Mouse (Mus musculus): ENCODE data around the gene Lin28a.
"Not testable (repeated sequence)": the region's sequence is repeated elsewhere in the genome, so short reads cannot be mapped to it uniquely, and the experiment has no call there.

Lin28a gene

DNA sequence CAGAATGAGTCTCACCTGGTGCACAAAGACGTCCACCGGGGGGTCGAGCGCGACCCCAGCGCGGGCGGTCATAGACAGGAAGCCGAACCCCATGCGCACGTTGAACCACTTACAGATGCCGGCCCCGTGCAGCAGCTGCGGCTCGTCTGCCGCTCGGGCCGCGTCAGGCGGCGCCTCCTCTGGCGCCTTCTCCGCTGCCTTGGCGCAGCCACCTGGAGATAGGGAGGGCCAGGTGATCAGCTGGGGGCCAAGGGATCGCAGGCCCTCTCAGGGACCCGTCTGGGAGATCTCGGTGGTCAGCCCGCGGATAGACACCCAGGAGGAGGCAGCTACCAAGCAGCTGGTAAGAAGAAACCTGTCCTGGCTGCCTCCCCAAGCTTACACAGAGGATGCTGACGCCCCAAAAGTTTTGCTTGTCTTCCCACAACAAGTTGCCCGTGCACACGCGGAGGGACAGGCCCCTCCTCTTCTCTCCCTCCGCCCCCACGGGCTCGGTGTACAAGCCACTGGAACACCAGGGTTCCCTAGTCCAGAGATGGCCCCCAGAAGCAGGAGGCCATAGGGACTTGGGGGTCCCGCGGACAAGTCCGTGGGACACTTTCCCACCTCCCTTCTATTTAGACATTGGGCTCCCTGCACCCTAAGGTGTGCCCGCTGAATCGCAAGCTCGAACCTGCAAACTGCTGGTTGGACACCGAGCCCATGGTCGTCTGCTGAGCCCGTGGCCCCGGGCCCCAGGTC lies 433 bp downstream of the Lin28a start:
- no peak for DNase-seq

DNA sequence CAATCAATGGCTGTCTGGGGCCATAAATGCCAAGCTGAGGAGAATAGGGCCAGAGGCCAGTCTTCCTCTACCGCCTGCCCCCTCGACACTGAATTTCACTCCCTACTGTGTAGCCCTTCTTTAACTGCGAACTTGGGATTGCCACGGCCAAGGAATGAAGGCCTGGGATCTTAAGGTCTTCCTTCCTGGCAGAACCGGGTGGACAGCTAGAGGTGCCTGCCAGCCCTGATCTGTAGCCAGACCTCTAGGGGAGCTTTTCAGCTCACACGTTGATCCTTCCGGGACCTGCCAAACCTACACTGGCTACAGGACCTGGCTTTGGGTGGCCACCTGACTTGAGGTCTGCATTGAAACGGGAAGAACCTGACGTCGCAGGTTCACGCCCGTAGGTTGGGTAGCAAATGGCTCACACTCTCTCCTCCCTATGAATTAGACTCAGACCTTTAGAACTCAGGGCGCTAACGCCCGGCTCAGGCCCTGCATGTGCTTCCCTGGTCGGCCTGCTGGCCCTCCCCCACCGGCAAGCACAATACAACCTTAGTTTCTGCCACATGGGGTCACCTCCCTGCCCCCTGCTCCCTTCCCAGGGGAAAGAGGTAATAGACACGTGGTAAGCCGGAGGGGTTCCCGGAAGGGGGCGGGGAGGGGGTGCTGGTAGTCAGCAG lies 1.3 kb downstream of the Lin28a start:
- no peak for DNase-seq

DNA sequence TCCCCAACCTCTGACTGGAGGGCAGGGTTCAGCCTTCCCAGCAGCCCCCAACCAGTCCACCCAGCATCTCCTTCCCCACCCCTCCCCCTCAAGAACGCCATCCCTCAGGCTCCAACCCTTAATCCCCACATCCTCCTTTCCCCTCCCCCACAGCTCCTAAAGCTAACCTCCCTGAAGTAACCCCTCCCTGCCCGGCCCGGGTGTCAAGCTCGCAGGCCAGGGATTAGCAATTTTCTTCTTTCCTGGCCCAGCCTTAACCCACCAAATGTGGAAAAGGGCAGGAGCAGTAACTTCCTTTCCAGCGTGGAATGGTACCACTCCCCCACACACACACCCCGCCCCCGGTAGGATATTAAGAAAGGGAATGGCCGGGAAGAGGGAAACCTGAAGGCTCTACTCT lies 1.9 kb downstream of the Lin28a start:
- no peak for DNase-seq

DNA sequence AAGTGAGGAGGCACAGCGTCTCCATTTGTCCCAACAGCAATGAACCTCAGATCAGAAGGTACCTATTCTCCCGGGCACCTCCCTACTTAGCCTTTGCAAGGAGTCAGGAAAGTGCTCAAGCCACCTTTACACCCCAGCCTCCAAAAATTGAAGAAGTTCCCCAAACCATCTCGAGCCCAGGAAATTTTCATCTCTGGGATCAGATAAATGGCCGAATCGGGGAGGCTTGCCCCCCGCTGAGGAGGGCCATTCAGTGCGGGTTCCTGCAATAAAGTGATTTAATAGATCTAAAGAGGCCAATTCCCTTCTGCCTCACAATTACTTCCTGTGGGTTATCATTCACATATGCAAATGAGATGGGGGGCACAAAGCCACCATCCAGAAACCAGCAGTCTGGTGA lies 2.4 kb downstream of the Lin28a start:
- no peak for DNase-seq

DNA sequence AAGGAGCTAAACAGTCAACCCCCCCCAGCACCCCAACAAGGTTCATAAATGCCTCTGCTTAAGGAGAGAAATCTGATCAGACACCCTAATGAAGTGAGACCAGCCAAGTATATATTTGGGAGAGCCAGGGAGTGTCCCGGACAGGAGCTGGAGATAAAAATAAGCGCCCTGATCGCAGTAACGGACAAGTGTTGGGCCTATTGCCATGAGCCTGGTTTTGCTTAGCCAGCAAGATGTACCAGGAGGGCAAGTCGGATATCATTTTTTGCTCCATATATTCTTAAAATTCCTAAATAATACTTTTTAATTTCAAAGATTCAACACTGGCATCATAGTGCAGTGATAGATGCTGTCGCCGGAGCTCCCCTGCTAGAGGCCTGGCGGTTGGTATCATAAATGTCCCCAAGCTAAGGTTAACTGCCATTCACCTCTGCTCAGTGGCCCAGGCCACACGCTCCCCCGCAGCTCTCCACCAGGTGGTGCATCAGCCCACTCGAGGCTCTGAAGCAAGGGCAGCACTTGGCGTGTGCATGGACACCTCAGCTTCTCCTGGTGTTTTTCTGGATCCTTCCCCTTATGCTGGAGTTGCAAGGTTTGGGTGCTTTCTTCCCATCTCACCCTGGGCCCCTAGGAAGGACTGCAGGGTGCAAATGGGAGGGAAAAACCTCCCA lies 5.6 kb downstream of the Lin28a start:
- DNase-seq = peak; percentile 9

DNA sequence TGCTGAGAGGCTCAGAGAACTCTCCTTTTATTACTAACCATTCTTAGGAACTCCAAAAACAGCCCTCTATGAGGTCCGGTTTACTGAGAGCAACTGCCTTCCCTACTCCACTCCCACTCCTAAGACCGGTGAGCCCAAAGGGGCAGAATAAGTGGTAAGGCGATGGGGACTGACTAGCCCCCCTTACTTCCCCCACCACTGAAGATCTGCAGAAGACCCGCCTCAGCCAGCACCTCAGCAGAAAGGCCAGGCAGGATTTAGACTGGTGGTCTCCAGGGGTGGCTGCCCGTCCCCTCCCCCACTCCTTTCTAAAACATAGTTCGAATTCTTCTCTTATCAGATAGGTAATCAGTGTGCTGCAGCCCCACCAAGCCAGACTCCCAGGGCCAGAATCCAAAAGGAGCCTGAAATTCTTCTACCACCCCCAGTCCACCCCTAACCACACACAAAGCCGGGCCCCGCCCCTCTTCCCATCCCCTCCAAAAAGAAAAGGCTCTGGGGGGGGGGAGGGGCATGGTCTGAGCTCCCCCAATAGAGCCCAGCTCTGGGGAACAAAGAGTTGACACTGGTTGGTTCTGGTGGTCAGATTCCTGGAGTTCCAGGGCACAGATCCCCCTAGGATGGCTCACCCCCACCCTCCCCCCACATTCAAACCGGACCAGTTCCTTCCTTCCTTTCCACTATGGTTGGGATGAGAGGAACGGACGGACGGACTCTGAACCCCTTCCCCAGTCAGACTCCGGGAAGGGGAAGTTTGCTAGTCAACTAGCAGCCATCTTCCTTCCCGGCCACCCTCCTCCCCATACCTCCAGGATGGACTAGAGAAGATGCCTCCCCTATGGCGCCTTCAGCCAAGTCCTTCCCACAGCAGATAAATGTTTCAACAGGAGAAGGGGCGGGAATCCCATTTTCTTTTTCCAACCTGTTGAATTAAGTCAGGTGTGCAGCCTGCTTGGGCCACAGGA lies 6.9 kb downstream of the Lin28a start:
- no peak for DNase-seq

DNA sequence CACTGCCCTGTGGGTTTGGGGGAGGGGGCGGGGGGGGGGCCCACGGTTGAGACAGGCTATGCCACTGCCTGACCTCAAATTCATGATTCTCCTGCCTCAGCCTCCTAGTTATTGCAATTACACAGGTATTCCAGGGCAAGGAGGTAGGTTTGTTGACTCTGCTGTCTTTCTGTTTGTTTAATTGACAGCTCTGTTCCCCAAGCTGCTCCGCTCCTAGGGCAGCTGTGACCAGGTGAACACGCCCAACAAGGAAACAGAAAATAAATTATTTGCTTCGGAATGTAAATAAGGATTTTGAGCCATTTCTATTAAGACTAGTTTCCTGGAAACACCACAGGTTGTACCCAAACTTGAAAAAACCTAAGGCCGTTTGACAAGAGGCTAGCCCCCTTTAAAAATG lies 8.9 kb downstream of the Lin28a start:
- DNase-seq = no peak

DNA sequence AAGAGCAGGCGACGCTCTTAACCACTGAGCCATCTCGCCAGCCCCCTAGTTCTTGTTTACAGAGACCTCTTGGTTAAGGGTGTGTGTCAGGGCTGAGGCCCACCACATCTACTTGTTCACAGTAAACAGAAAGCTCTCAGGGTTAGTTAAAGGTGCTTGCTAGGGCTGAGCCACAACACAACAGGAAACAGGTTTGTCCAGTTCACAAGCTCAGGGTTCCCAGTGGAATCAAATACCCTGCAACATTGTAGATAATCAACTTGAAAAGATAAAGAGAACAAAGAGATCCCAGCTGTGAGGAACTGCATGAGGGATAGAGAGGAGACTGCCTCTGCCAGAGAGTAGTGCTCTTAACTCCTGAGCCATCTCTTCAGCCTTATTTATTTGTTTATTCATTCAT lies 11.8 kb downstream of the Lin28a start:
- DNase-seq = no peak

DNA sequence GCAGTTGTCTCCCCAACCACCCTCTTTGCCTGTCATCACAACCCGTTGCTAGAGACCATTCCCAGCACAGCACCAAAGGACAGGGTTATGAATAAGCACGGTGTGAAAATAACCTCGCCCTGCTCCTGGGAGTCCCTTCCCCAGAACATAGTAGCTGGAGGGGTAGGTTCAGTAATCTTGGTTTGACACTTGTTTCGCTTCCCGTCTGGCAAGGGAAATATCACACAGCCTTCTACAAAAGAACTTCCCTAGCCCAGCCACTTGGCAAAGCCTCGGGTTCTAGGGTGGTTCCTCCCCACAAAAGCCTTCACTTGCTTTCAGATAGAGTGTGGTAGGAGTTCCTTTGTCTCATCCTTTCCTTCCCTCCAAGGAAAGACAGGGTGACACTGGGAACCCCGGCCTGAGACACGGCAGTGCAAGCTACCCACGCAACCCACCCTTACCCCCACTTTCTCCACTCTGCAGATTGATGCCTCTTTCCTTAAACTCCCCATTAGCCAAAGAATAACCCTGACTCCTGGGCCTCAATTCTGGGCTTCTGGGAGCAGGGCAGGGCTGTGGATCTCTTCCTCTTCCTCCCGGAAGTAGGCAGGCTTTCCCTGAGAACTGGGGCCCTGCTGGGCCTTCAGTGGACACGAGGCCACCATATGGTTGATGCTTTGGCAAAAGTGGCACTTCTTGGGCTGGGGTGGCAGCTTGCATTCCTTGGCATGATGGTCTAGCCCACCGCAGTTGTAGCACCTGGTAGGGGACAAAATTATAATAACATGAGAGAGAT lies 12.9 kb downstream of the Lin28a start:
- DNase-seq = no peak

DNA sequence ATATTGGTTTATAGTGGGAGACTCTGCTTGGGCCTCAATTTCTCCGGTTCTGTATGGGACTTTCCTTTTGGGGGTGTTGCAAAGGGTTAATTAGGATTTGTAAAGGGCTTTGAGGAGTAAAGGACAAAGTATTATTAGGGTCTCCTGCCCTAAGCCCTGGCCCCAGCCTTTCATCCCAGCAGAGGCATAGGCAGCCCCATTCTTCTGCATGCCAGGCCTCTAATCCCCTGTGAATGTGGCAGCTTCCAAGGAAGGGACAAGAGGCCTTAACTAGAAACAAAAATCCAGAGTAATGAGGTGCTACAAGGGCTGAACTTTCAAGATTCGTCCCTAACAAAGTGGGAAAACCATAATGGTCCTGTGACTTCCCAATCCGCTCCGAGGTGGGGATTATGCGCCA lies 15.7 kb downstream of the Lin28a start:
- no peak for DNase-seq

DNA sequence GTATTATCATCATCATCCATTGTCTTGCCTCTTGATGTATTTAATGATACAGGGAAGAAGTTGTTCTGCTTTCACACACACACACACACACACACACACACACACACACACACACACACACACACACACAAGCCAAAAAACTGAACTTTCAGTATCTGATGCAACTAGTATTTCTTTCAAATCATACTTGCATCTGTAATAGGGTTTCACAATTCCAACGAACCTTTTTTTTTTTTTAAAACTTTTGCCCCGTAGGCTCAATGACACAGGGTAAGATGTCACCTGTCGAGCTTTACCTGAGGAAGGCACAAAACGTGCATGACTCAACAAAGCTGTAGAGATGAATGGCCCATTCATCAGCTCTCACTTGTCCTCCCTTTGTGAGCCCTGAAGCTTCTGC lies 16.4 kb downstream of the Lin28a start:
- DNase-seq = no peak

DNA sequence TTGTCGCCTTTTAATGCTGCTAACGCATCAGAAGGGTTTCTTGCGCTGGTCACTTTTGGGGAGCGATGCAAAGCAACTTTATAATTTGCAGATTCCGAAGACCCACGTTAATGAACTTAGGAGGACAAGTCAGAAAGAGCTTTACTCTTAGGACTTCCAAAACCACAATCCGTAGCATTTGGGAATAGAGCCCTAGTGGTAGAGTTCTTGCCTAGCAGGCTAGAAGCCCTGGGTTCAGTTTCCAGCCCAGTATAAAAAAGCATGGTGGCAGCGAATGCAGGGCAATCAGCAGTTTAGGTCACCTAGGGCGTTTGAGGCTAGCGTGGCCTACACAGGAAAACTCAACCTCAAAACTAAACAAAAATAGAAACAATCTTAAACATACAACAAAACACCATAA lies 16.9 kb downstream of the Lin28a start:
- no peak for DNase-seq

DNA sequence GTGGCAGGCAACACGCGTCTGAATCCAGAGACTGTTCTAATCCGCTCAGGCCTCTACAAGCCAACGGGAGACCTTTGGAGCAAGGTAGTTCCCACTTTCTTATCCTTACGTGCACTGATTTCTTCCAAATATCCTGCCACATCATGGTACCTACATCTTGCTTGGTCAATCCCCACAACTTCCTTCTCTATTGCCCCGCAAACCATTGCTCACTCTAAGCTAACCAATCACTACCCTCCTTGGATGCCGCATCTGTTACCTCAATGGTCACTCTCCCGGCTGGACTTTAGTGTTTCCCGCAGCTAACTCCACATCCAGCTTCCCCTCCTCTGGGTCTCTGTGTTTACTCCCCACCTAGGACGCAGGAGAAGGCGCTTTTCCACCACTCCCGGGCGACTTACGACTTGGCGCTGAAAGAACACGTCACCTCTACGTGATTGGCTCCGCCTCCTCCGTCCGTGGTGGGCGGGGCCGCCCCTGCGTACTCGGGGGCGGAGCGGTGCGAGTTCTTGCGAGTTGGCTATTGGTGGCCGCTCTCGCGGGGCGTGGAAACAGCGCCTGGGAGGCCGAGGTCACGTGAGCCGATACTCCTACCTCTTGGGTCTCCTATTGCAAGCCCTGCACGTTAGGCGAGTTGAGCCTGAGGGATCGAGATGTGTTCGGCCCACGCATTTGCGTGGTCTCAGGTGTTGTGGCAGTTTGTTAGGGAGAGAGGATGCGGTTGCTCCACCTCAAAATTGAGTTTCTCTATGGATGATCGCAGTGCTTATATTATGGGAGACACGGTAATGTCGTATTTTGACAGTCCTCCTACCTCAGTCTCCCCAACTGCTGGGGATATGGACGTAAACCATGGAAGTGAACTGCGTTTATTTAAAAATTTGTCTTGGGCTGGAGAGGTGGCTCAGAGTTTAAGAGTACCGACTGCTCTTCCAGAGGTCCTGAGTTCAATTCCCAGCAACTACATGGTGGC lies 17.9 kb downstream of the Lin28a start, which contains the start of gene Dhdds:
TSS of gene Dhdds (minus strand) at position 453 of the 973 bp plus-strand sequence.
- DNase-seq = peak; percentile 95

DNA sequence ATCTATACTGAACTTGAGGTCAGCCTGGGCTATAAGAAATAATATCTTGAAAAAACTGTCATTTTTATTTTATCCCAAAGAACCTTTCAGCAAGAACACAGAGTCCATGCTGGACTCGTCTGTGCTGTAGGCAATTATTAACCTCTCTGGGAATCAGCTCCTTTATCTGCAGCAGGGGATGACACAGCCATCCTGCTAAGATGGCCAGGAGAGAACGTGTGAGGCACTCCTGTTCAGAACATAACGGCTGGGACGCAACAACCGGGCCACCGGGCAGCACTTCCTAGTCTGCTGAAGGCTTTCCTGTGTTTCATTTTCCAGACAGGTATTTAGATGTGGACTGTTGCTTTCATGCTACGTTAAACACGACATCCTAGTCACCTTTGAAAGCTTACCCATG lies 23.9 kb downstream of the Lin28a start:
- no peak for DNase-seq

DNA sequence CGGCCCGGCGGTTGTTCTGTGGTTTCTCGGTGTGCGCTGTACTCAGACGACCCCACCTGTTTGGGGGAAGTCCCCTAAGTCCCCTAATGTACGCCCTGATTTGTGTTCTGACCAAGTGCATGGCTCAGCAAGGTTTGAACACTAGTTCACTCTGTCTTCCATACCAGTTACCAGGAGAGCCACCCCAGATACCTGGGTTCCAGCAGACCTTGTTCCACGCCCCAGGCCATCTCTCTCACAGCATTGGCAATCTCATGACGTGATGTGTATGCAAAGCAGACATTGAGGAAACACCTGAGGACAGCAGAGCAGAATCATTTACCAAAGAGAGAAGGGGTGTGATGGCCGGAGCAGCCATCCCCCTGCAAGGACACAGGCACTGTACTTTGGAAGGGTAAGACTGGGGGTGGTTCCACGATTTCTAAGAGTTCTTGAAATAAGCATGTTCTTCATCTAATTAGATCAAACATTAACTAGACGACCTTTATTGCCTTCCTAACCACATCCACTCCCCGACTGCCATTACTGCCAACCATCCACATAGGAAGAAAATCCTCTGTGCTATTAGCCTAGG lies 27.5 kb downstream of the Lin28a start:
- DNase-seq = no peak

DNA sequence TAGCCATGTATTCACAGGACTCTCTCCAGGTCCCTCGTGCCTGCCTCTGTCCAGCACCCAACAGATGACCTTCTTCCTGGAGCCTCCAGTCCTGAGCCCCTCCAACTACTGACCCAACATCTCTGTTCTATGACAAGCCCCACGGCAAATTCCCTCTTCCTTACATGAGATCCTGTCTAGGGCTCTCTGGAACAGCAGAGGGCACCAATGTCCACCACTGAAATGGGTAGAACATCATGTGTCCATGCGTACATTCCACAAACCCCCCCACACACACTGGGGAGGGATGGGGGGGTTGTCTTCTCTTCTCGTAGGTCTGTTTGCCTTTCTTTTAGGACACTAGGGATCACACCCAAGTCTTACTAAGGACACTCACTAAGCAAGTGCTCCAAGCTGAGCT lies 28.6 kb downstream of the Lin28a start:
- no peak for DNase-seq

DNA sequence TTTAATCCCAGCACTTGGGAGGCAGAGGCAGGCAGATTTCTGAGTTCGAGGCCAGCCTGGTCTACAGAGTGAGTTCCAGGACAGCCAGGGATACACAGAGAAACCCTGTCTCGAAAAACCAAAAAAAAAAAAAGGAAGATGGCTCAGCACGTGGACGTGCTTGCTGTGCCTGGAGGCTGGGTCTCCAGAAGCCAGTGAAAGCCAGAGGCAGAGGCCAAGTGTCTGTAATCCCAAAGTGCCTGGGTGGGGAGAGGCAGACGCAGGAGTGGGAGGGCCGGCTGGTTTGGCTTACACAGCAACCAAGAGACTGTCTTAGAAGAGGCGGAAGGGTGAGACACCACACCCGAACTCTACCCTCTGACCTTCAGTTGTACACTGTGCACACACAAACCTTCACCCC lies 30.4 kb downstream of the Lin28a start:
- not testable (repeated sequence) for DNase-seq

DNA sequence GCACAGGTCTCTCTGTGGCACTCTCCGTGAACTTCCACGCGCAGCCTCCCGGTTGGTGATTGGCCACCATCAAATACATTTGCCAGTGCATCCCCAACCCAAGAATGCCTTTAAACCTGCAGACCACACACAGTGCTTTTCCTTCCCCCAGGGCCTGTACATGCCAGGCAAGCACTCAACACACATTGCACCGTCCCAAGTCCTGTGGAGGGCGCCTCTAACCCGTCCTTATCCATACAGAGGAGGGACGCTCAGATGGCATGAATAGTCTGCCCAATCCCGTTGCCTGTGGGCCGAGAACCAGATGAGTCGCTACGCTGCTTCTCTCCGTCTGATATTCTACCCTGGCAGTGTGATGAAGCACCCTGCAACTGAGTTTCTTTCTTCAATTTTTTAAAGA lies 35.7 kb downstream of the Lin28a start:
- DNase-seq = no peak

DNA sequence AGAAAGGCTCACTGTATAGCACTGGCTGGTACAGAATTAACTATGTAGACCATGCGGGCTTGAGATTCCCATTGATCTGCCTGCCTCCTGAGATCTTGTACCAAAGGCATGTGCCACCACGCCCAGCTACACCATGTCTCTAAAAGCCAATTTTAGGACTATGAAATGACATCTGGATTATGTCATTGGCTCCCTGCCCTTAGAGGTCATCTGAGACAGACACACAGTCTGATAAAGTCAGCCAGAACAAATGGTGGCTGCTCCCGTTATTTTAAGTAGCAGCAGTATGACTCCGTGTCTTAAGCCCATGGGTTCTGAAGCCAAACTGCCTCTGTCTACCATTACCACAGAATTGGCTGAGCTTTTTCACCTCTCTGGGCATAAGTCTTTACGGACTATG lies 38.1 kb downstream of the Lin28a start:
- no peak for DNase-seq

DNA sequence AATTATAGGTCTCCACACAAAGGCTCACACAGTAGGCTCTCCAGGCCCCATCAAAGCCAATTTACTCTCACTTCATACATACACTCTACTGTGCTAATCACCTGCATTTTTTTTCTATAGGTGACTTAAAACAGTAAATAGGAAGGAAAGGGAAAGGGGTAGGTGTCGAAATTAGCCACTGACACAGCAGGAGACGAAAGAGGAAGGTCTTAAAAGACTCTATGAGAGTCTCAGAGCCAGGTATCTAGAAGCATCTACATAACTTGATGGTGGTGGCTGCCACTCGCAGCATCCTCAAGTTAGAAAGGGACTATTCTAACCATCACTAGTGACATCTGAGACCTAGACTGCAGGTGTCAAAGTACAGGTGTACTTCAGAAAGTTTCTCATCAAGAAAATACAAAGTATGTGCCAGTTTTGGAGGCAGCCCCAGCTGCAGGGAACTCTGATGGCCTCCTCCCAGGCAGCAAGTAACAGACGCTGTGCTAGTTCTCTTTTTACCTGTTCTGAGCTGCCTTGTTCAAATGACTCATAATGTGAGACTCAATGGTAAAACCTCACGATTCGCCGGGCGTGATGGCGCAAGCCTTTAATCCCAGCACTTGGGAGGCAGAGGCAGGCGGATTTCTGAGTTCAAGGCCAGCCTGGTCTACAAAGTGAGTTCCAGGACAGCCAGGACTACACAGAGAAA lies 40.5 kb downstream of the Lin28a start:
- DNase-seq = no peak

All from lung, postnatal 14 days (tissue).